Mouse (Mus musculus) right cerebral cortex, postnatal 10 days (tissue): ENCODE results near the gene Zbtb40.

ENCODE experiments used
- DNase-seq, 2 experiments: peaks; one replicate each; pipeline ENCODE4 v3.0.0; 2021; ENCODE audit warnings: low spot score in 2 of 2

Zbtb40 gene

DNA sequence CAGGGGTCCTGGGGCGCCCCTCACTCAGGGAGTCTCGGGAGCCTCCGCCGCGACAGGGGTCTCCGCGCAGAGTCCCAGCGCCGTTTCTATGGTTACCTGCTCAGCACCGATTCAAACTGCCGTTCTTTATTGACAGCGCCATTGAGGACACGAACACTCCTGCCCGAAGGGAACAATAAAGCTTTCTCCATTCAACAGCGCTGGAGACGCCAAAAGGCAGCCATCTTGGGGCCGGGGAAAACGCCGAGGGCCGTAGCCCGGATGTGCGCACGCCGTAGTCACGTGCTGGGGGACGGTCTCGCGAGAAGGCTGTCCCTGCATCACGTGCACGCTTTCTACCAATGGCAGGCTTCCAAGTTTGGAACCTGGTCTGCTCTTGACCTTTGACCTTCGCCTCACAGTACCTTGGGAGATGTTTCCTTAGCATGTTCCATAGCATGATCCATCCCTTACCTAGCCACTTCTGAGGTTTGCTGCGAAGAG lies at the start of gene Zbtb40:
Gene Zbtb40 (minus strand): TSS at position 252 of the 483 bp plus-strand sequence.
- DNase-seq: peak; percentile 98

- DNase-seq: no peak
These were observed 49.4 kb upstream of the Zbtb40 start for GRCm38 (mm10) chr4:137097984-137098327.

- DNase-seq: no peak
These were observed 48.8 kb upstream of the Zbtb40 start for GRCm38 (mm10) chr4:137097246-137097983.

GRCm38 (mm10) chr4:137096353-137096752 lies 47.8 kb upstream of the Zbtb40 start:
- no peak for DNase-seq

DNA sequence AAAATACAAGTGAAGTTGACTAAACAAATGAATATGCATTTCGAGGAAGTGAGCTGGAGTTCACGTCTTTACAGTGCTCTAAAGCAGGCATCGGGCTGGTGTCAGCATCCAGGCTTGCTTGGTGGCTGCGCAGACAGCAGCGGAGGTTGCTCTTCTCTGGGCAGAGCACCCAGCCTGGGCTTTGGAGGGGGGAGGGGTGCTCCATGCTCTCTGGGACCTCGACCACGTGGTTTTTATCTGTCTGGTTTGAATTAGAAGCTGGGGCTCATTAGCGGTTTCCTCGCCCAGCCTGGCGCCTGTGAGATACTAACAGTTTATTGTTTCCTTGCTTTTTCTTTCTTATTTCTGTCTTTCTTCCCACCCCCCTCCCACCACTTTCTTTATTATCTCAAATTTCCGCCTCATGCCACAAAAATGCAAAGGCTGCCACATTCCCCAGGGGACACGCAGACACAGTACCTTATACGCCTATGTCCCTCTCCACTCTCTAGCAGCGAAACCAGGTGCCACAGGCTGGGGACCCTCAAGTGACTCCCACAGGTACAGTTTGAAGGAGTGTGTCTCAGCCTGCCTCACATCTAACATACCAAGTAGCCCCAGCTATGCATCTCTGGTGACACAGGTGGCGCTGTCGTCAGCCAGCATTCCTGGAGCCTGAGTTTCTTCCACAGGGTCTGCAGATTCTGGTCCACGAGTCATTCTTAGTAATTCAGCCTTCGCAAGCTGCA lies 36.6 kb upstream of the Zbtb40 start:
- peak; percentile 59 to 60 for DNase-seq

GRCm38 (mm10) chr4:137082866-137083265 lies 34.3 kb upstream of the Zbtb40 start:
- DNase-seq: no peak

DNA sequence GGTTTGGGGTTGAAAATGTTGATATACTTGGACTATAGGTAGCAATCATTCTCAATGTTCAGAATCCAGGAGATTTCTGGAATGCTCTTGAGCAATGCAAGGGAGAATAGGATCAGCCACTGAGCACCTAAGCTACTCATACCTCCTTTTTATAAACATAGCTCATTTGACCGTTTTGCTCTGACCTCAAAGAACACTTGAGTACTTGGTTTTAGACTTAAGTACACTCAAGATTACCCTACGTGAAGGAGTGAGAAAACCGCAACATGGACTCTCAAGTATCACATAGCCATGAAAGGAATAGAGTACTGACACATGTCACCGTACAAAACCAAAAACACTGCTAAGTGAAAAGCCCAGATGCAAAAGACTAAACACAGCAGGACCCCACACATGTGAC lies 32.8 kb upstream of the Zbtb40 start:
- no peak for DNase-seq

- no peak for DNase-seq
These were observed 28.6 kb upstream of the Zbtb40 start for GRCm38 (mm10) chr4:137077216-137077615.

DNA sequence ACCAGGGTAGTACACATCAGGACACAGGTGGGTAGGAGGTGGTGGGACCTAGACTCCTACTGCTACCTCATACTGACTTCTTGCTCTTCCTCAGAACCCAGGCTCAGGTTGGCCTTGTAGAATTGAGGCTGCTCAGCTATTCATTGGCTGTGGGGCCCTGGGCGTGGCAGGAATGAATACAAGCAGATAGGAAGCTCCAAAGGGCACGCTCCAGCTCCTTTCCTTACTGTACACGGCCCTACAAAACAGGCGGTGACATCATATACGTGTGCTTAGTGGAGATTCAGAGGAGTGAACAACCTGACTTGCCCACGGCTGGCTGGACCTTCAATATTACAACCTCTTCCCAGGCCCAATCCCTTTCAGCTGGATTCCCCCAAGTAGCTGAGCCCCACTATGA lies 22.6 kb upstream of the Zbtb40 start:
- no peak for DNase-seq

DNA sequence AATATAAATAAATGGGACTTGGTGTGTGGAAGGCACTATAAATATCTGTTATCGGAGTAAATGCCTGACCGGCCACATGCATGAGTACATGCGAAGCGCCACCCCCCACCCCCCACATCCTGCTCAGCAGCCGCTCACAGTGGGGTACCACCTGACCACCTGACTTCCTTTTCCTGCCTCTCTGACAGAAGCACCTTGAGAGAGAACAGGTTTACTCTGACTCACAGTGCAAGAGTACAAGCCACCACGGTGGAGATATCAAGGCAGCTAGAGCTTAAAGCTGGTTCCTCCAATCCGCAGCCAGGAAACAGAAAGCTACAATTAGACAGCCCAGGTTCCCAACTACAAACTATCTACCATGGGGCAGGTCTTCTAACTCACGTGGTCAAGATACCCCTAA lies 19.9 kb upstream of the Zbtb40 start:
- no peak for DNase-seq

GRCm38 (mm10) chr4:137065846-137066245 lies 17.2 kb upstream of the Zbtb40 start:
- no peak for DNase-seq

DNA sequence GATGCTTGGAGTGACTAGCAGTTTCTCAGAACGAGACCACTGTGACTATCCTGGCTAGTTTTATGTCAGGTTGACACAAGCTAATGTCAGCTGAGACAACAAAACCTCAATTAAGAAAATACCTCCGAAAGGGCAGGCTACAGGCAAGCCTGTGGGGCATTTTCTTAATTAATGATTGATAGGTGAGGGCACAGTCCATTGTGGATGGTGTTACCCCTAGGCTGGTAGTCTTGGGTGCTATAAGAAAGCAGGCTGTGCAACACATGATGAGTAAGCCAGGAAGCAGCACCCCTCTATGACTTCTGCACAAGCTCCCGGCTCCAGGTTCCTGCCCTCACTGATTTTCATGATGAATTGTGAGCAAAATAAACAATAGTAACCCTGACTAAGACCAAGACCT lies 6.3 kb upstream of the Zbtb40 start:
- no peak for DNase-seq

DNA sequence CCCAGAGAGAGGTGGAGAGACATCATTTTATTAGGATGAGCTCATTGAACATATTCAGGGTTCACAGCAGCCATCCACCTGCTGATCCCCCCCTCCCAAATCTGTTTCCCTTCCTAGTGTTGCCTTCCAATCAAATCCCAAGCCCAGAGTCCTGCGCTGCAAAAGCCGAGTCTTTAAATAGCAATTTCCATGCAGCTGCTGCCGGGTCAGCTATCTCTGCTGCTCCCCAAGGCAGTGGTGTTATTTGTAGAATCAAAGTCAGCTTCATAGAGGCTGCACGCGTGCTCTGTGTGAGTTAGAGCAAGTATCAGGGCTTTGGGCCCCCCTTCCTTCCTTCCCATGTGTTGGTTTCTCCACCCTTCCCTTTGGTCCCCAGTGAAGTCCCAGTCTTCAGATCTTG lies 5.2 kb upstream of the Zbtb40 start:
- DNase-seq: no peak

GRCm38 (mm10) chr4:137047840-137048549 lies 606 bp downstream of the Zbtb40 start:
- no peak for DNase-seq

DNA sequence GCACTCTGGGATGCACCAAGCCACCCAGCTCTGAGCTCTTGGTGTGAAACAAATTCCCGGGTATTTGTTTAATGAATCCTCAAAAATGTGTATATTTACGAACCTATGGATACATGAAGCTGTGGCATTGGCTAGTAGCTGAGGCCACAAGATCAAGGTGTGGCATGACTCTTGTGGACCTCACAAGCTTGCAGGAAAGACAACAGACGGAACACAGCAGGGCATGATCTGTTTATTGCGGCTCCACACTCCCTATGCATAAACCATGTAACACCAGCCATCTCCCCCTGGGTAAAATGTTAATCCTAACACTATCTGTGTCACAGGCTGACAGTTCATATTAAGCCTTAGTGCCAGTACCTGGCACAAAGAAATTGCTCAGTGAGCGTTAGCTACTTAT lies 2.5 kb downstream of the Zbtb40 start:
- DNase-seq: no peak

- peak; percentile 48 to 50 for DNase-seq
These were observed 4.1 kb downstream of the Zbtb40 start for GRCm38 (mm10) chr4:137044516-137044915.

DNA sequence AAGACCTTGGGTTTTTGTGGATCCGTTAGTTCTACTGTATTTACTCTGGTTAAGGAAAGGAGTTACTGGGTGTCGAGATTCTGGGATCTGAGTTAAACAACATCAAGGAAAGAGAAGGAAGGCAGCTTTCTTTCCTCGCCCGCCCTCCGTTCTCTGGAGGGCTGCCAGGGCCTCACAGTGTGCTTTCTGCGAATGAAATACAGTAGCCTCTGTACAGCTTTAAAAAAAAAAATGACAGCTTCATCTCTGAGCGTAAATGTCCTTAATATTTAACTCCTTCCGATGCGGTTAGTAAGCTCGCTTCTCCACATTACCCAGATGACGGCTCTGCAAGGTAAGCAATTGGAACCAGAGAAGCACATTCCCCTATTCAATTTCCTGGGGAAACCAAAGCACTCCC lies 4.8 kb downstream of the Zbtb40 start:
- peak; percentile 54 to 58 for DNase-seq

GRCm38 (mm10) chr4:137042039-137042438 lies 6.6 kb downstream of the Zbtb40 start:
- DNase-seq: no peak

GRCm38 (mm10) chr4:137041161-137041621 lies 7.4 kb downstream of the Zbtb40 start:
- peak in 1 of 2 experiments; percentile 35 for DNase-seq

DNA sequence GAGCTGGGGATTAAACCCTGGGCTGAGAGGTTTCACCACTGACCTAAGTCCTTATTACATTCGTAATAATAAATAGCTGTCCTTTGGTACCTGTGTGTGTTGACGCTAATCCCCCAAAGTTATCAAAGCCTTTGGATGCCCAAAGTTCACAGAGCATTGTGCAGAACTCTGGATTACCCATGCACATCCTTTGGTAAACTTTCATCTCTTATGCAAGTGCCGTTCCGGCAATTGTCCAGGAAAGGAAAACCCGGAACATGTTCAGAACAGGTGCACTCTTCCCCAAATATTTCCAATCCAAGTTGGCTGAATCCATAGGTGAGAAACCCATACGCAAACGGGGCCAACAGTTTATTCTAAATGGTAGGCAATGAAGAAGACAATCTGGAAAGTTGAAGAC lies 9.2 kb downstream of the Zbtb40 start:
- DNase-seq: no peak

GRCm38 (mm10) chr4:137038501-137038900 lies 10.1 kb downstream of the Zbtb40 start:
- no peak for DNase-seq

DNA sequence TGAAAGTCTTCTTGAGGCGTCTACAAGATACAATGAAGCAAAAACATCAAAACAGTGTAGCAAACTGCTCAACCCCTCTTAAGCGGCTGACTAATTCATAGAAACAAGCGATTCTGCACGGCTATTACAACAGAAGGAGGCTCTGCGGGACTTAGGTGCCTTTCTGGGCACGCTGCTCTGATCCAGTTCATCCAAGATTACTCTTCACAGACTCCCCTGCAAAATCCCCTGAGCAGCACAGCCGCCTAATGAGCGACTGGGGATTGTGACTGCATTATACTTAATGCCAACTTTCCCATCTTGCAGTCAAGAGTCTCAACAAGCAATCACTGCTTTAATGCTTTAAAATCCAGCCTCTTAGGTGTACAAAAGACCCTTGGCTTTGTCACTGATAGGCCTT lies 10.5 kb downstream of the Zbtb40 start:
- no peak for DNase-seq
